Mouse (Mus musculus): ENCODE results near the gene Sucla2.
A peak's percentile ranks its signal among the peaks of the same experiment; 100 is the strongest.

The Sucla2 gene

DNA sequence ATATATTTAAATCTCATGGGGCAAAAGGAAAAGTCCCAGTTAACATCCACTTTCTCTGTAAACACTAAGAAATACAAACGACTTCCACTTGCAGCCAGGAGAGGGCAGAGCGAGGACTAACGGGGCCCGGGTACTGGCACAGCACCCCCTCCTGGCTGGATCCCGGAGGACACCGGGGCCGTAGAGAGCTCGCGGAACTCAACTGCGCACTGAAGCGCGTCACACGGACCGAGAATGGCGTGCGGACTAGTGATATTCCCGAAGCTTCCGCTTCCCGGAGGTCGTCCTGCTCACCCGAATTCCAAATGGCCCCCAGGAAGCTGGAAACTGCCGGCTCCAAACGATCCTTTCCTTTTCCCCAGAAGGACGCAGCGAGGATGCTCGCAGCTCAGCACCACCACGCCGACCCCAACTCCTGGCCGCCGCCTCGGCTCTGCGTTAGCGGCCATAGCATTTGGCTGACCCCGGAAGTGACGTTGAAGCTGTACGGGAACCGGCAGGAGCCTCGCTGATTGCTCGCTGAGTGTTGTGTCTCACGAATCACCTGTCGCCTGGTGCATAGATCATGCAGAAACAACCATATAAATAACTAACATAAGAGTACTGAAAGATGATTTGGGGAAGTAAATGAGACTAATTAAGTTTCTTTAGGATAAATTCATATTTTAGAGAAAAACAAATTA is at the start of gene Sucla2:
TSS of gene Sucla2 (plus strand) at position 554 of the 683 bp plus-strand sequence.
- peak; percentile 94 for DNase-seq (ENCODE audit: low spot score in 2 of 2)

DNA sequence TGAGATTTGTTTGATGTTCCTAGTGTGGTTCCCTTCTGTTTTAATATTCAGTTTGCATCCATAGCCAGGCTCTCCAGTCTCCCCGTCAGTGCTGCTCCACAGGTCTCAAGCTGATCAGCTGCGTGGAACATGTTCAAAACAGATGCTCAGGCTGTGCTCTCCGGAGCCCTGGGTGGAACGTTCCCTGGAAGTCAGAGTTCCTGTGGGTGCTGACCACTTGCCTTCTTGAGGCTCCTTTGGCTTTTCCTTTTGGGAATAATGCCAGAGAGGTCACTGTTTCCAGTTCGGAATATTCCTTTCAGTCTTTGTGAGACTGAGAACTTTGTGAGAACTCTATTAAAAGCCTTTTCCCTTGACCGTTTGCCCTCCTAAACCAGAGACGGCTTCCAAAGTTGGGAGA is 49.6 kb upstream of the Sucla2 start:
- no peak for DNase-seq (ENCODE audit: low spot score in 2 of 2)

DNA sequence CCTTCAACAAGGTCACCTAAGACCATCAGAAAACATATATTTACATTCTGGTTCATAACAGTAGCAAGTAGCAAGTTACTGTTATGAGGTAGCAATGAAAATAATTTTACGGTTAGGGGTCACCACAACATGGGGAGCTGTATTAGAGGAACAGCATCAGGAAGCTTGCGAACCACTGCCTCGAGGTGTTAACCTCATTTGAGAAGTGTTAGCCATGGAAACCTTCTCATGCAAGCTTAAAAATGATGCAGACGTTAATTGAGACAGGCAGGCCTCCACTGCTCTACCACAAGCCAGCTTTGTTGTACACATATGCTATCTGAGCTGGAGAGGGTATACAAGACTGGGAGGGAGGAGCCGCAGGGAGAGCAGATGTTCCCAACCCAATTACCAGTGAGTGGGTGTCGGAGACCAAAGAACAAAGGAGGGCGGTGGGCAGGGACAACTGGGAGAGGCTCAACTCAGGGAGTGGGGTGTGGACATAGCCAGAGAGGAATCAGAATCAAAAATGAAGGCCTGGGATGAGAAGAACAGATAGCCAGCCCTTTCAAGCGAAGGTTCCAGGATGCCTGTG is 48.7 kb upstream of the Sucla2 start:
- DNase-seq (ENCODE audit: low spot score in 2 of 2): peak; percentile 63 to 77

- no peak for DNase-seq (ENCODE audit: low spot score in 2 of 2)
These were observed 48.0 kb upstream of the Sucla2 start for GRCm38 (mm10) chr14:73477077-73477476.

DNA sequence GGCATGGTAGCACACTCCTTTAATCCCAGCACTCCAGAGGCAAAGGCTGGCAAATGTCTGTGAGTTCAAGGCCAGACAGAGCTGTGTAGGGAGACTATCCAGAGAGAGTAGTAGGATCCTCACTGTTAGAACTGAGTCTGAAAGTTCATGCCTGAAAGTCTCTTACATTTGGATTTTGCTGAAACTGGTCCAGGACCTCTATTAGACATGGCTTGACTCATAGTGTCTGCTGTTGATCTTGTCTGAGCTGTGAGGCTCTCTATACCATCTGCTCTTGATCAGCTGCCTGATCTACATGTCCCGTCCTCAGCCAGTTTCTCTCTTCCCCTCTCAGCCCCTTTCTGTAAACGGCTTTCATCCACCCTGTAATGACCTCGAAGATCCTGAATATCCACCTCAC is 46.8 kb upstream of the Sucla2 start:
- DNase-seq (ENCODE audit: low spot score in 2 of 2): no peak

GRCm38 (mm10) chr14:73479771-73480170 is 45.3 kb upstream of the Sucla2 start:
- no peak for DNase-seq (ENCODE audit: low spot score in 2 of 2)

GRCm38 (mm10) chr14:73483516-73484229 is 41.4 kb upstream of the Sucla2 start:
- no peak for DNase-seq (ENCODE audit: low spot score in 2 of 2)

GRCm38 (mm10) chr14:73484366-73485110 is 40.6 kb upstream of the Sucla2 start:
- DNase-seq (ENCODE audit: low spot score in 2 of 2): no peak

- no peak for DNase-seq (ENCODE audit: low spot score in 2 of 2)
These were observed 38.5 kb upstream of the Sucla2 start for GRCm38 (mm10) chr14:73486641-73487040.

DNA sequence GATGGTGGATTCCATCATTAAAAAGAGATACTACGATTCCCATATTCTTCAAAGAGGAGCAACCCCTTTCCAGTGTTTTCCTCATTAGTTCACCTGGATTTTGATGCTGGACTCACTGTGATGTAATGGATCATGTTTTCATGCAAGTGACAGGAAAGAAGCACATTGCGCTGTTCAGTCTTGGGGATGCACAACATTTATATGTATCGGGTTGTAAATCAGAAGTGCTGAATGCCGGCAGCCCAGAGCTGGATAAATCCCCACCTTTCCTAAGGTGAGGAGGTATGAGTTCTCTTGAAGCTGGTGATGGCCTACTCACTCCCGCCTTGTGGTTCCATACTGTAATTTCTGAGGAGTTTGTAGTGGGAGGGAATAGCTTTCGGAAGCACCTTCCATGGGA is 31.8 kb upstream of the Sucla2 start:
- DNase-seq (ENCODE audit: low spot score in 2 of 2): no peak

DNA sequence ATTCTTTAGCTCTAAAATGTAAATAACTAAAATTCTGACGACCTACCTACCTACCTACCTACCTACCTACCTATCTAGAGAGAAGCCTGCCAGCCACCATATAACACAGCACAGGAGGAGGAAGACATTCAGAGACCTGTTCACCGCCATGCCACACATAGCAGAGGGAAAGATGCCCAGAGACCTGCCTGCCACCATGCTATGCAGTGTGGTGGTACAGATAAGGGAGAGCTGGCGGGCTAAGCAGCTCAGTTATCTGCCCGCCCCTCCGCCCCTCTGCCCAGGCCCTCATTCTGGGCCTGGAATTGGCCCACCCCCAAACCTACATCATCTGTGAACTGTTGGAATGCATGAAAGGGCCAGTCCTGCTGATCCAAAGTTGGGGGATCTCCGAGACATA is 31.0 kb upstream of the Sucla2 start:
- DNase-seq (ENCODE audit: low spot score in 2 of 2): no peak

DNA sequence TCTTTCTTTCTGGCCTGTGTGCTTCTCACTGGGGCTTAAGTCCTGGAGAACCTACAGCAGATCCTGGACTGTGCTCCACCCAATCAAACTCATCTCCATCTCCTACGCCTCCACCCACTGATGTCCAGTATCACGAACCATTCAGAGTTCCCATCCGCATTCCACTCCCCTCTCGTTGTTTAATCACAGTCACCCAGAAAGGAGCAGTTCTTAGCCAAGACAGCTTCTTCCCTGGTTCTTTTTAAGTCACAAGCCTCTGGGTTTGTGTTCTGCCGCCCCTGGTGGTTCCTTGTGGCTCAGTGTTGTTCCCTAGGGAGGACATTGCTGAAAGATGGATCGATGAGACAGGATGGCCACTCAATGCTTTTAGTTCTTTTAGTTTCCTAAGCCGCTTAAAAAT is 29.4 kb upstream of the Sucla2 start:
- no peak for DNase-seq (ENCODE audit: low spot score in 2 of 2)

GRCm38 (mm10) chr14:73501283-73501682 is 23.8 kb upstream of the Sucla2 start:
- no peak for DNase-seq (ENCODE audit: low spot score in 2 of 2)

DNA sequence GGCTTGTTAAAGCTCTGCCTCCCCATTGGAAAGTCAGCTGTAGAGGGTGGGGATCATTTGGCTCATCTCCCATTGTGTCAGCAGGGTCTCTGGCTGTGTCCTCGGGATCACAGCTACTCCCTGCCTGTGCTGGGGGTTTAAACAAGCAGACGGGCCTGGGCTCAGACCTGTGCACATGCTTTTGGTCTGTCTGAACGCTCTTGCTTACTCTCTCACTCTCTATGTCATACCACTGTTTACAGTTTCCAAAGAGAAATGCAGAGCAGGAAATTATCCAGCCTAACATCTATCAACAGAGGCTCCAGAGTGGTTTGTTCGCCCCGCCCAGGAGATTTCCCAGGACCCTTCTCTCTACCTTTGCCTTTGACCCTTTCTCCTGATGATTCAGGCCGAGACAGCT is 23.4 kb upstream of the Sucla2 start:
- DNase-seq (ENCODE audit: low spot score in 2 of 2): no peak

DNA sequence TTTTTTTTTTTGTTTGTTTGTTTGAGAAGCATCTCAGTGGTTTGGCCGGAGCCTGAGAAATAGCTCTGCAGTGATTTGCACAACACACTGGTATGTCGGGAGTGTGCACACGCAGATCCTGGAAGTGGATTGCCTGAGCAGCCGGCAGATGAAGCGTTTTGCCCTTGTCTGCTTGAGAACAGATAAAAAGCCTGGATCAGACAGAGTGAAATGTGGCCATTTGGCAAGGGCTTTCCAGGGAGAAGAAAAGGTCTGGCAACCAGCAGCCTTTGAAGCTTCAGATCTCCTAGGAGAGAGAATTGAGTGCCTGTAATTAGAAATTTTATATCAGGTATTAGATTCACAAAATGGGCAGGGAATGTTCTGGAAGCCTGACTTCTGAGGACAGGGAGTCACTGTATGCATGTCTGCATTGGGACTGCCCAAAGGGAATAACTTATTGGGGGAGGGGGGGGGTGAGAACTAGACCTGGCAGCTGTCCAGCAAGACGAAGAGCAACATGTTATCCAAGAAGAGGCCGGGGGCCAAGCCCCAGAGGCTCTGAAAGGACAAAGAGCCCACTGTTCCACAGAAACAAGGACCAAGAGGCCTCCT is 22.4 kb upstream of the Sucla2 start:
- DNase-seq (ENCODE audit: low spot score in 2 of 2): no peak

- DNase-seq (ENCODE audit: low spot score in 2 of 2): no peak
These were observed 21.7 kb upstream of the Sucla2 start for GRCm38 (mm10) chr14:73503237-73503933.

DNA sequence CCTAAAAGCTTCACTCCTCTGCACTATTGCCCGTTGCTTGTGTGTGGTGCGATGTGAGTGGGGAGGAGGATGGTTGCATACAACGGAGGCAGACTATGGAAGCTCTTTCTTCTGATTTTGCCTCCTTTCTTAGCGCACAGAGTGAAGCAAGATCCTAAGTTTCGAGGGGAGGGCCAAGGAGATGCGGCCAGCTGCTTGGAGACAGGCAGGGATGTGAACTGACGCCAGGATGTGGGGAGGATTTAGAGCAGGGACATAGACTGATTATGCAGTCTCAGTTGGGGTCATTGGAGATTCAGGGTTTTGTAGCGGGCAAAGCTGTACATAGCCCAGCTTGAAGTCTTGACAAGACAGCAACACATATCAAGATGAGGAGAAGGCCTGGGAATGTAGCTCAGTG is 18.8 kb upstream of the Sucla2 start:
- no peak for DNase-seq (ENCODE audit: low spot score in 2 of 2)

DNA sequence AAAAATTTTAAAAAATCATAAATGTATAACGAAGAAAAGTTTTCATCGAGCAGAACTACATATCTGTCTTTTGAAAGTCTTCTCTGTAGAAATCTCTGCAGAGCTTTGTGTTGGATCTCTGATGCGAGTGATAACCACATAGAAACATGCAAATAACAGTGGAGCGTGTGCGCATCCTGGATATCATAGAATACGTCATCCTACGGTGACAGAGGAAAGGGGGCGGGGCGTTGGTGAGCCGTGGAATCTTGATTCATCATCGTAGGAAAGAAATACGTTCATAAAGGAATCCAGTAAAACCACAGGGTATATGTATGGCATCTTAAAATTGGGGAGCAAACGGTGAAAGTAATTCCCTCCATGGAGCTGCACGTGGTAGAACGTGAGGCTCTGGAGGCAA is 17.9 kb upstream of the Sucla2 start:
- peak in 1 of 2 experiments; percentile 7 for DNase-seq (ENCODE audit: low spot score in 2 of 2)

- DNase-seq (ENCODE audit: low spot score in 2 of 2): peak; percentile 7 to 11
These were observed 17.3 kb upstream of the Sucla2 start for GRCm38 (mm10) chr14:73507702-73508376.

GRCm38 (mm10) chr14:73508630-73509395 is 16.3 kb upstream of the Sucla2 start:
- DNase-seq (ENCODE audit: low spot score in 2 of 2): no peak

Data from natural killer cell, adult 2 months (primary cell).